Mouse (Mus musculus) B cell, adult (primary cell): ENCODE results near the gene Ehf. TPM values are rescaled to one million over a fixed set of nuclear protein-coding genes. Genes with fewer than 3 reads are reported as not detected.

ENCODE experiments used
- total RNA-seq: library from RNA; stranded (reverse); gene quantifications from 4 replicates; pipeline ENCODE4 v1.2.4, GENCODE M21; 2023; ENCODE audit not compliant: inconsistent age

Gene Ehf
- total RNA-seq, result not detected in 4 replicates

DNA sequence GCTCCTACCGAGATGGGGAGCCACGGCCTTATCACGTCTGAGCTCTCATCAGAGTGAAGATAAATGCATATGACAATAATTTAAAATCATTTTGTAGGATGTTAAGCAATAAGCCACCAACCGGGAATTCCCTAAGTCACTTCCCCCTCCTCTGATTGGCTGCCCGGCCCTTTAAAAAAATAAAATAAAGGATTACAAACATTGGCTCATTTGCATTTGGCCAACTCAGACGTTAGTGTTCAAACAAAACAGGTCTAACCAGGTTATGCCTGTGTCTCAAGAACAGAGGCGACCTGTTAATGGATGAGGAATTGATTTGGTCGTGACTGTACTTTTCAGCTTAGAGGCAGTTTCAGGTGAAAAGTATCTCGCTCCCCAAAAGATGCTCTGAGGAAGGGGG, at the start of gene Ehf:
Gene Ehf, minus strand, starts transcription at position 147 of the 400 bp plus-strand sequence.

Other genes starting within 250 kb of the Ehf start
- gene Pdhx, start 229.8 kb downstream of the Ehf start, total RNA-seq, result 13.9 to 16.0 TPM (median 14.9 TPM) in 4 replicates
- 18.9 to 38.2 TPM (median 27.7 TPM) in 4 replicates for gene Apip, start 229.6 kb downstream of the Ehf start, total RNA-seq
- not detected in 4 replicates for gene Elf5, start 108.4 kb upstream of the Ehf start, total RNA-seq
- 70.9 to 75.6 TPM (median 74.3 TPM) in 4 replicates for gene Cat, start 181.9 kb upstream of the Ehf start, total RNA-seq